Mouse (Mus musculus) limb, embryonic 13.5 days (tissue): ENCODE measurements around the gene Tssk6. TPM values are rescaled to one million over a fixed set of nuclear protein-coding genes. Genes with fewer than 3 reads are reported as not detected.

ENCODE experiments used
- ATAC-seq: fragments of 200-750 bp; cut with Nextera tagmentation; 2 replicates; pipeline ENCODE4 v1.8.0; 2017; ENCODE audit warnings: low read depth, moderate number of reproducible peaks, moderate TSS enrichment; ENCODE audit not compliant: low FRiP score
- H3K27ac ChIP-seq: fragments of 300-500 bp; sonication (generic); 2 replicates; pipeline ENCODE4 v1.5.1; 2015; ENCODE audit warnings: inconsistent platforms, mild to moderate bottlenecking, moderate library complexity
- H3K27me3 ChIP-seq: fragments of 300-500 bp; sonication (generic); 2 replicates; pipeline ENCODE4 v1.6.1; 2015; ENCODE audit warnings: mild to moderate bottlenecking, inconsistent platforms
- H3K36me3 ChIP-seq: fragments of 300-500 bp; sonication (generic); 2 replicates; pipeline ENCODE4 v1.6.1; 2015; ENCODE audit warnings: inconsistent platforms, mild to moderate bottlenecking, moderate library complexity
- H3K4me1 ChIP-seq: fragments of 300-500 bp; sonication (generic); 2 replicates; pipeline ENCODE4 v1.6.1; 2015; ENCODE audit warnings: inconsistent platforms
- H3K4me2 ChIP-seq: fragments of 300-500 bp; sonication (generic); replicated peaks from 2 replicates; pipeline ENCODE4 v1.6.1; 2015; ENCODE audit warnings: inconsistent platforms, mild to moderate bottlenecking, moderate library complexity
- H3K4me3 ChIP-seq: fragments of 300-500 bp; sonication (generic); 2 replicates; pipeline ENCODE4 v1.5.1; 2015; ENCODE audit warnings: moderate library complexity, mild to moderate bottlenecking, inconsistent platforms
- H3K9ac ChIP-seq: fragments of 300-500 bp; sonication (generic); 2 replicates; pipeline ENCODE4 v1.6.1; 2015; ENCODE audit warnings: mild to moderate bottlenecking, inconsistent platforms
- H3K9me3 ChIP-seq: fragments of 300-500 bp; sonication (generic); 2 replicates; pipeline ENCODE4 v1.6.1; 2016; ENCODE audit warnings: inconsistent platforms
- WGBS: fragments of 180-500 bp; shearing (Covaris S2); methylation state at CpG from one replicate; pipeline ENCODE4 v1.1.7; 2015; 5-methylcytosine and 5-hydroxymethylcytosine counted together
- polyA plus RNA-seq: library from polyadenylated mRNA; unstranded; fragments of >200 nt; fragmentation: Nextera tagmentation; extraction: Ambion mirVana; gene quantifications from 2 replicates; pipeline ENCODE4 v1.2.1, GENCODE M21; 2015

Gene Tssk6
- polyA plus RNA-seq, 1 experiment from 2014 or later = 4.3 TPM

GRCm38 (mm10) chr8:69876097-69876496 lies 25.9 kb upstream of the Tssk6 start:
- H3K4me2 ChIP-seq = no peak overlapping the region
- 48% methylated on average over 10 of the region's 10 CpGs for WGBS
- no peak for ATAC-seq
- peaks cover 3% of the 10 kb centered on the region; the same call in 1 of the 2 replicates for H3K4me1 ChIP-seq
- no peaks in the 10 kb centered on the region for H3K36me3 ChIP-seq
- no peak overlapping the region for H3K4me3 ChIP-seq
- H3K27ac ChIP-seq = no peak overlapping the region
- H3K27me3 ChIP-seq = peaks cover 55% of the 10 kb centered on the region
- no peak overlapping the region for H3K9ac ChIP-seq
- no peaks in the 10 kb centered on the region for H3K9me3 ChIP-seq

GRCm38 (mm10) chr8:69876967-69877366 lies 25.0 kb upstream of the Tssk6 start:
- Histone ChIP-seq H3K4me2 (no peak overlapping the region), H3K9me3 (no peaks in the 10 kb centered on the region), H3K4me3 (no peak overlapping the region), H3K36me3 (no peaks in the 10 kb centered on the region), H3K4me1 (peaks cover 12% of the 10 kb centered on the region), H3K9ac (no peak overlapping the region), H3K27ac (no peak overlapping the region), H3K27me3 (peaks cover 64% of the 10 kb centered on the region)
- ATAC-seq = no peak
- WGBS = 73% methylated on average over 10 of the region's 10 CpGs

- Histone ChIP-seq H3K4me1 (peaks cover 14% of the 10 kb centered on the region), H3K27me3 (peaks cover 68% of the 10 kb centered on the region), H3K9ac (no peak overlapping the region), H3K4me3 (no peak overlapping the region), H3K27ac (no peak overlapping the region), H3K4me2 (no peak overlapping the region), H3K36me3 (no peaks in the 10 kb centered on the region), H3K9me3 (no peaks in the 10 kb centered on the region)
- WGBS = 79% methylated on average over 4 of the region's 4 CpGs
- no peak for ATAC-seq
Observed at GRCm38 (mm10) chr8:69877396-69877795, 24.6 kb upstream of the Tssk6 start.

- H3K27me3 ChIP-seq = peaks cover 74% of the 10 kb centered on the region
- WGBS = 51% methylated on average over 3 of the region's 3 CpGs
- H3K9me3 ChIP-seq = no peaks in the 10 kb centered on the region
Observed at GRCm38 (mm10) chr8:69877992-69878391, 24.0 kb upstream of the Tssk6 start.

GRCm38 (mm10) chr8:69879678-69880077 lies 22.3 kb upstream of the Tssk6 start:
- WGBS = 60% methylated on average over 8 of the region's 8 CpGs
- H3K27ac ChIP-seq = no peak overlapping the region
- no peak overlapping the region for H3K9ac ChIP-seq

More at GRCm38 (mm10) chr8:69877992-69878391, 24.0 kb upstream of the Tssk6 start:
- Histone ChIP-seq H3K4me3 (no peak overlapping the region), H3K36me3 (no peaks in the 10 kb centered on the region), H3K27ac (no peak overlapping the region), H3K4me2 (no peak overlapping the region), H3K9ac (no peak overlapping the region), H3K4me1 (peaks cover 14% of the 10 kb centered on the region)
- no peak for ATAC-seq

DNA sequence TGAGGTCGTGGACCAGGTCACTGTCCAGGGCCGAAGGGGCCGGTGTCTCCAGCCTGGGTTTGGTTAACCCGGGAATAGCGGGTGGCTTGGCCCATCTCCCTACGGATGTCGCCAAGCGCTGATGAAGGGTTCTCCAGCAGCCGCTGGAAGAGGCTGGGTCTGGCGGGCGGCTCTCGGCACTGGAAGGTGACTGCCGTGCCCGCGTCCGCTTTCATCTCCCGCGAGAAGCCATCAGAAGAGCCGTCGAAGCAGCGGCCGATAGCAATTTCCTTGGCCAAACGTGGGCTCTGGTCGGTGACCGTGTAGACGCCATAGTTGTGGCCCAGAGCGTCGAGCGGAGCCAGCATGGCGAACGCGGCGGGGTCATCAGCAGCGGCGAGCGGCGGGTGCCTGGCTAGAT lies 21.1 kb upstream of the Tssk6 start:
- 10% methylated on average over 37 of the region's 37 CpGs for WGBS
- no peak for ATAC-seq
- Histone ChIP-seq H3K9me3 (no peaks in the 10 kb centered on the region), H3K4me3 (peak overlapping the region; percentile 47), H3K9ac (peak overlapping the region; percentile 50; the same call in 1 of the 2 replicates), H3K27me3 (peaks cover 99% of the 10 kb centered on the region), H3K4me1 (peaks cover 11% of the 10 kb centered on the region), H3K4me2 (peak overlapping the region; percentile 63), H3K27ac (no peak overlapping the region), H3K36me3 (no peaks in the 10 kb centered on the region)

More at GRCm38 (mm10) chr8:69879678-69880077, 22.3 kb upstream of the Tssk6 start:
- Histone ChIP-seq H3K27me3 (peaks cover 91% of the 10 kb centered on the region), H3K4me1 (peaks cover 12% of the 10 kb centered on the region), H3K4me2 (no peak overlapping the region), H3K4me3 (no peak overlapping the region), H3K36me3 (no peaks in the 10 kb centered on the region), H3K9me3 (no peaks in the 10 kb centered on the region)
- no peak for ATAC-seq

DNA sequence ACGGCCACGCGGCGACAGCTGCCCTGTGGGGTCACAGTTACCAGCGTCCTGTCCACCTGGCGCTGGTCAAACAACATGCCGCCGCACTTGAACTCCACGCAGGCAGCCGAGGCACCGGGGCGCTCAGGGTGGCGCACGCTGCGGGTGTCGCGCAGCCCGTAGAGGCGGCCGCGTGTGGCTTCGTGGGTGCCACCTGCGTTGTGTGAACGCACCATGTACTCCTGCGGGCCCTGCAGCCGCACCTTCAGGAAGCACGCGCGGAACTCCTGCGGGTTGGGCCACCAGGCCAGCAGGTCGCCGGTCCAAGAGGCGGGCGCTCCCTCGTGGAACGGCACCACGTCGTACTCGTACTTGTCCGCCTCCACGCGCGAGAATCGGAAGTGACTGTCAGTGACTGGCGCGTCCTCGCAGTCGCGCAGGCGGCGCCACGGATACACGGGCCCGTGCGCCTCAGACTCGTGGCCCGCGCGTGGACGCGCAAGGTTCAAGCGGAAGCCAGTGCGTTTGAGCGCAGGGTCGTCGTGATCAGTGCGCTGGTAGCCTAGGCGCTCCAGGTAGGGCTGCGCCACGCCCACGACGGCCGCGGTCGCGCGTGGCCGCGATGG lies 20.6 kb upstream of the Tssk6 start:
- Histone ChIP-seq H3K27me3 (peaks cover 100% of the 10 kb centered on the region), H3K27ac (no peak overlapping the region), H3K9ac (peak overlapping the region; percentile 50), H3K36me3 (no peaks in the 10 kb centered on the region), H3K4me3 (peak overlapping the region; percentile 47), H3K4me1 (peaks cover 11% of the 10 kb centered on the region), H3K9me3 (no peaks in the 10 kb centered on the region), H3K4me2 (peak overlapping the region; percentile 63)
- no peak for ATAC-seq
- WGBS = 15% methylated on average over 79 of the region's 79 CpGs

DNA sequence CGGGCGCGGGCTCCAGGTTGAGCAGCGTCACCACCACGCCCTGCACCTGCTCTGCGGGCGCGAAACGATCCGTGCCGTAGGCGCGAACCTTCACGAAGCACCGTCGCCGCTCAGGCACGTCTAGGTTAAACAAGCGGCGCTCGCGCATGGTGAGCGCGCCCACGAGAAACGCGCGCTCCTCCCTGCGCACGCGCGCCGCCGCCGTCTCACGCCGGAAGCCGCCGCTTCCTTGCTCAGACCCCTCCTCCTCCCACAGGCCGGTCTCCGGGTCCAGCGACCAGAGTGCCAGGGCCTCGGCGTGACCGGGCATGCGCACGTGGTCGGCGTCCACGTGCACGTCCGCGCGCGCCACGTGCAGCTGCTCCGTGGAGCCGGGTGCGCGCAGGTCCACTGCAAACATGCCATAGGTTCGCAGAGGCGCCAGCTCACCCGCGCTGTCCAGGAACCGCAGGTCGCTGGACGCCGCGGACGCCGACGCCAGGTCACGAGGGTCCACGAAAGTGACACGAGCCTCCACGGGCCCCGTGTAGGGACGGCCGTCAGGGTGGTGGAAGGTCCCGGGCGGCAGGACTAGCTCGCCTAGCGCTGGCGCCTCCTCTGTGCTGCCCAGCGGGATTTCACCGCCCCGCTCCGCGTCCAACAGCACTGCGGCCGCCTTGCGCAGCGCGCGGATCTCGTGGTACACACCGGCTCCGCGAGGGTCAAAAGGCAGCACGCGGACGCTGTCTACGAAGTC lies 19.8 kb upstream of the Tssk6 start:
- 5% methylated on average over 103 of the region's 103 CpGs for WGBS
- ATAC-seq = peak; percentile 71
- no peak overlapping the region for H3K27ac ChIP-seq

DNA sequence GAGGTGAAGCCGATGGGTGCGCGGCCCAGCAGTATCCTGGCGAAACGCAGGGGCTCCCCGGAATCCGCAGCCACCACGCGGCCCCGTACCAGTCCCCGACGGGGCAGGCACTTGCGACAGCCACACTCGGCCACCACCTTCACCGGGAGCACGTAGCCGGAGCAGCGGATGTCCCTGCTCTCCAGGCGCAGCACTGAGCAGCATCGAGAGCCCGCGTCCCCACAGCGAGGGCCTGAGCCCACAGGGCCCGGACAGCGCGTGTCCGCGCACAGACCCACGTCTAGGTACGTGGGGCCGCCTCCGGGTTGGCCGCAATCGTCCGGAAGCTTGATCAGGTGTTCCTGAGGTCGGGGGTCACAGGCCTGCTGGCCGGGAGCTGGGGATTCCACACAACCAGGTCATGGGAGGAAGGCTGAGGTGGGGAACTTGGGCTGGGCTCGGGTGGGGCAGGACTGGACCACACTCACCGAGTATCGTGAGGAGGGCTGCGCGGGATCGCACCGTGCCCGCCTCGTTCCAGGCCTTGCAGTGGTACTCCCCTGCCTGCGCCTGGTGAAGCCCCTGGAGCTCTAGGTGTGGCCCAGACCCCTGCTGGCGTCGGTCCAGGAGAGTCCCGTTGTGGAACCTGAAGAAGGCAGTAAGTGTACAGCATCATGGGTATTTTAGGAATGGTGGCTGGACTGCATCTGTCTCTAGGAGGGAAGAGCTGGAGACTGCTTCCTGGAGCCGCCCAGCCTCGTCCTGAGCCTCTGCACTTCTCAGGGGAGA lies 19.0 kb upstream of the Tssk6 start:
- H3K4me2 ChIP-seq = peak overlapping the region; percentile 63
- H3K27me3 ChIP-seq = peaks cover 100% of the 10 kb centered on the region
- peak overlapping the region; percentile 47 for H3K4me3 ChIP-seq
- ATAC-seq = no peak
- H3K36me3 ChIP-seq = no peaks in the 10 kb centered on the region
- H3K9ac ChIP-seq = peak overlapping the region; percentile 50; the same call in 1 of the 2 replicates
- 14% methylated on average over 52 of the region's 52 CpGs for WGBS
- H3K27ac ChIP-seq = no peak overlapping the region
- peaks cover 24% of the 10 kb centered on the region for H3K4me1 ChIP-seq
- H3K9me3 ChIP-seq = no peaks in the 10 kb centered on the region

More for the DNA sequence above, 19.8 kb upstream of the Tssk6 start:
- Histone ChIP-seq H3K9me3 (no peaks in the 10 kb centered on the region), H3K4me2 (peak overlapping the region; percentile 63), H3K9ac (peak overlapping the region; percentile 50), H3K4me3 (peak overlapping the region; percentile 47), H3K27me3 (peaks cover 100% of the 10 kb centered on the region), H3K4me1 (peaks cover 16% of the 10 kb centered on the region), H3K36me3 (no peaks in the 10 kb centered on the region)

GRCm38 (mm10) chr8:69884141-69884540 lies 17.8 kb upstream of the Tssk6 start:
- H3K36me3 ChIP-seq = no peaks in the 10 kb centered on the region
- no peaks in the 10 kb centered on the region for H3K9me3 ChIP-seq
- H3K4me3 ChIP-seq = no peak overlapping the region
- WGBS = 55% methylated on average over 13 of the region's 13 CpGs
- peaks cover 36% of the 10 kb centered on the region for H3K4me1 ChIP-seq
- no peak overlapping the region for H3K9ac ChIP-seq
- no peak for ATAC-seq
- H3K27ac ChIP-seq = no peak overlapping the region
- H3K4me2 ChIP-seq = no peak overlapping the region
- H3K27me3 ChIP-seq = peaks cover 100% of the 10 kb centered on the region

DNA sequence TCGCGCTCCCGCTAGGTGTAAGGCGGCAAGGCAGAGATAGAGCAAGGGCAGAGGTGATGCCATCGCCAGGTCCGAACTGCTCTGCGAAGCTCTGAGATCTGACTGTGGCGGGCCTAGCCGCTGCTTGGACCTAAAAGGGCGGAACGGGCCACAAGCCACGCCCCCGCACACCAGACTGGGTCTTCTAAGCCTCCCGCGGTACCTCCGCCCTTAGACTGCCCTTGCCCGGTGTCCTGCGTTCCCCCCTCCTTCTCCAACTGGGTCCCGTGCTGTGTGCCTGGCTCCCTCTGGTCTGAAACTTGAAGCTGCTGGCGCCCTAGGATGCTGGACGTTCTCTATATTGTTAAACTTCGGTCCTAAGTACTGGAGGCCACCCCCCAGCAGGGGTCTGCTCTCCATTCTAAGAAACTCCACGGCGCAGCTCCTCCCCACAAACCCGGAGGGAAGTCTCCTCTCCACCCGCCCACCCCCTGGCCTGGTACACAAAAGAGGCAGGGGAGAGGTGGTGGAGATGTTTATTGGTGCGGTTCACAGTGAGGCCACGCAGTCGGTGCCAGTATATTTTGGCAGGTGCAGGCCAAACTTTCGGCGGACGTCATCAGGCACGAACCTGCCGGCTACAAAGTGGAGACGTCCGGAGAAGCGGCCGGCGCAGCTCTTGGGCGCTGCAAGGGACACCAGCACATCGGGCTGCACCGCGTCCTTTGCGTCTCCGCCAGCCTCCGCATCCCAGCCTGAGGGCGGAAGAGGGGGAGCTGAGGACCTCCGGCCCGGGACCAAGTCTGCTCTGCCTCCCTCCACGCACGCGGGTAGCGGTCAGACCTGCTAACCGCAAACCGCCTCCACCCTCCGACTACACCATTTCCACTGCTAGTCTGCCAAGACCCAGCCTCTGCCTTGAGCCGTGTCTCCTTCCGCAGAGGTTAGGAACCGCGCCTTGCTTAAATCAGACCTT lies 14.4 kb upstream of the Tssk6 start, which contains the start of gene Cilp2:
TSS of gene Cilp2 (minus strand) at position 399 of the 955 bp plus-strand sequence.
- H3K9me3 ChIP-seq = no peaks in the 10 kb centered on the region
- peaks cover 99% of the 10 kb centered on the region for H3K27me3 ChIP-seq
- peak within 1 kb of the TSS; percentile 48 for H3K9ac ChIP-seq
- peak within 1 kb of the TSS; percentile 63 for H3K4me2 ChIP-seq
- H3K27ac ChIP-seq = no peak within 1 kb of the TSS
- peaks cover 5% of the 10 kb centered on the region for H3K36me3 ChIP-seq
- WGBS = 1% methylated on average over 59 of the region's 60 CpGs
- peak within 1 kb of the TSS; percentile 36 for H3K4me3 ChIP-seq
- ATAC-seq = no peak
- peaks cover 28% of the 10 kb centered on the region for H3K4me1 ChIP-seq
